Mouse (Mus musculus) heart, postnatal 0 days (tissue): Measurements from ENCODE around the gene Ncor2.

Experiments
- CTCF ChIP-seq: IDR thresholded peaks from 2 replicates; pipeline ENCODE4 v1.5.1; 2016; ENCODE audit warnings: antibody characterized with exemption, control low read depth, low read depth
- EP300 ChIP-seq: IDR thresholded peaks from 2 replicates; pipeline ENCODE4 v1.6.1; 2016; ENCODE audit warnings: antibody characterized with exemption, low read depth

DNA sequence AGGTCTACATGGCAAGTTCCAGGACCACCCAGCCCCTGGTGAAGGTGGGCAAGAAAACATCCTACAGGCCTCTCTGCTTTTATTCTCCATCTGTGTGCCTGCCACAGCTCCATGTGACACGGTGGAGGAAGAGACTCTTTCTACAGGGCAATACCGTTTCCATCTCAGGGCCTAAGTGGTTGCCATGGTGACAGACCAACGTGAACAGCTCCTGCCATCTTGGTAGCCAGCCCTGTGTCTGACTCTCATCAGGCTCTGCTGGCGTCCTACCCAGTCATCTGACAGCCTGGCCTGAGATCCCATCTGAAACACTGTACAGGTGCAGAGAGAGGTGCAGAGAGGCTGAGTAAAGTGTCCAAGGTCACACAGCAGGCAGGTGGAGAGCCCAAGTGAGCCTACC is 45.4 kb downstream of the Ncor2 start:
- no peak for TF ChIP-seq CTCF
- no peak for TF ChIP-seq EP300
